Mouse (Mus musculus) midbrain, embryonic 13.5 days (tissue): ENCODE results near the gene Gm45623. TPM values are rescaled to one million over a fixed set of nuclear protein-coding genes. Genes with fewer than 3 reads are reported as not detected.

ENCODE experiments used
- ATAC-seq: fragments of 200-750 bp; cut with Nextera tagmentation; 2 replicates; pipeline ENCODE4 v1.8.0; 2017; ENCODE audit warnings: mild to moderate bottlenecking, moderate TSS enrichment, moderate library complexity
- H3K27ac ChIP-seq: fragments of 300-500 bp; sonication (generic); 2 replicates; pipeline ENCODE4 v1.5.1; 2015; ENCODE audit warnings: inconsistent platforms, mild to moderate bottlenecking, moderate library complexity
- H3K27me3 ChIP-seq: fragments of 300-500 bp; sonication (generic); 2 replicates; pipeline ENCODE4 v1.6.1; 2015; ENCODE audit warnings: mild to moderate bottlenecking, inconsistent platforms
- H3K36me3 ChIP-seq: fragments of 300-500 bp; sonication (generic); 2 replicates; pipeline ENCODE4 v1.6.1; 2015; ENCODE audit warnings: mild to moderate bottlenecking, inconsistent platforms
- H3K4me1 ChIP-seq: fragments of 300-500 bp; sonication (generic); replicated peaks from 2 replicates; pipeline ENCODE4 v1.6.1; 2015; ENCODE audit warnings: inconsistent platforms
- H3K4me2 ChIP-seq: fragments of 300-500 bp; sonication (generic); replicated peaks from 2 replicates; pipeline ENCODE4 v1.6.1; 2015; ENCODE audit warnings: moderate library complexity, mild to moderate bottlenecking, inconsistent platforms
- H3K4me3 ChIP-seq: fragments of 300-500 bp; sonication (generic); replicated peaks from 2 replicates; pipeline ENCODE4 v1.5.1; 2015; ENCODE audit warnings: mild to moderate bottlenecking, inconsistent platforms
- H3K9ac ChIP-seq: fragments of 300-500 bp; sonication (generic); replicated peaks from 2 replicates; pipeline ENCODE4 v1.6.1; 2015; ENCODE audit warnings: mild to moderate bottlenecking, inconsistent platforms
- H3K9me3 ChIP-seq: fragments of 300-500 bp; sonication (generic); 2 replicates; pipeline ENCODE4 v1.6.1; 2016; ENCODE audit warnings: mild to moderate bottlenecking, inconsistent platforms
- WGBS: fragments of 180-500 bp; shearing (Covaris S2); methylation state at CpG from one replicate; pipeline ENCODE4 v1.1.7; 2015; 5-methylcytosine and 5-hydroxymethylcytosine counted together
- polyA plus RNA-seq: library from polyadenylated mRNA; unstranded; fragments of >200 nt; fragmentation: Nextera tagmentation; extraction: Ambion mirVana; gene quantifications from 2 replicates; pipeline ENCODE4 v1.2.1, GENCODE M21; 2015

Gene Gm45623
- polyA plus RNA-seq, 1 experiment from 2014 or later: 0.74 TPM

- Histone ChIP-seq H3K4me1 (peaks cover 37% of the 10 kb centered on the region), H3K9me3 (no peaks in the 10 kb centered on the region), H3K27me3 (no peaks in the 10 kb centered on the region), H3K9ac (no peak overlapping the region), H3K27ac (peak overlapping the region; percentile 1; the same call in 1 of the 2 replicates), H3K36me3 (peaks cover 21% of the 10 kb centered on the region), H3K4me2 (no peak overlapping the region), H3K4me3 (no peak overlapping the region)
- ATAC-seq: no peak
- WGBS: 79% methylated on average over 2 of the region's 2 CpGs
Measured at GRCm38 (mm10) chr13:56710620-56711019, 43.0 kb downstream of the Gm45623 start.

- H3K27me3 ChIP-seq: no peaks in the 10 kb centered on the region
- no peak overlapping the region for H3K4me2 ChIP-seq
- WGBS: 83% methylated on average over 4 of the region's 4 CpGs
- peaks cover 54% of the 10 kb centered on the region for H3K4me1 ChIP-seq
- H3K9me3 ChIP-seq: no peaks in the 10 kb centered on the region
- no peak overlapping the region for H3K27ac ChIP-seq
- no peak for ATAC-seq
- H3K36me3 ChIP-seq: peaks cover 19% of the 10 kb centered on the region
- no peak overlapping the region for H3K9ac ChIP-seq
- H3K4me3 ChIP-seq: no peak overlapping the region
Measured at GRCm38 (mm10) chr13:56707606-56708005, 46.0 kb downstream of the Gm45623 start.

- H3K4me2 ChIP-seq: no peak overlapping the region
- peaks cover 58% of the 10 kb centered on the region for H3K4me1 ChIP-seq
- H3K9ac ChIP-seq: no peak overlapping the region
- H3K9me3 ChIP-seq: no peaks in the 10 kb centered on the region
- 96% methylated on average over 4 of the region's 4 CpGs for WGBS
- H3K36me3 ChIP-seq: peaks cover 14% of the 10 kb centered on the region
- H3K27ac ChIP-seq: no peak overlapping the region
- H3K4me3 ChIP-seq: no peak overlapping the region
- H3K27me3 ChIP-seq: no peaks in the 10 kb centered on the region
- ATAC-seq: no peak
Measured at GRCm38 (mm10) chr13:56707111-56707510, 46.5 kb downstream of the Gm45623 start.

- WGBS: 81% methylated on average over 2 of the region's 2 CpGs
- Histone ChIP-seq H3K27ac (no peak overlapping the region), H3K4me2 (peak overlapping the region; percentile 68), H3K9me3 (no peaks in the 10 kb centered on the region), H3K27me3 (no peaks in the 10 kb centered on the region), H3K9ac (peak overlapping the region; percentile 90; the same call in 1 of the 2 replicates), H3K36me3 (peaks cover 13% of the 10 kb centered on the region; the same call in 1 of the 2 replicates), H3K4me1 (peaks cover 52% of the 10 kb centered on the region), H3K4me3 (peak overlapping the region; percentile 77)
- no peak for ATAC-seq
Measured at GRCm38 (mm10) chr13:56704596-56704995, 49.0 kb downstream of the Gm45623 start.

GRCm38 (mm10) chr13:56703871-56704321, 49.7 kb downstream of the Gm45623 start:
- peak overlapping the region; percentile 68 for H3K4me2 ChIP-seq
- ATAC-seq: 0 out of 2 replicates have a peak, but pooled peaks have one; percentile 3
- H3K4me3 ChIP-seq: peak overlapping the region; percentile 77
- H3K4me1 ChIP-seq: peaks cover 48% of the 10 kb centered on the region
- peak overlapping the region; percentile 90 for H3K9ac ChIP-seq
- no peaks in the 10 kb centered on the region for H3K9me3 ChIP-seq
- H3K27me3 ChIP-seq: no peaks in the 10 kb centered on the region
- H3K36me3 ChIP-seq: 0 out of 2 replicates have a peak, but pooled peaks cover 8% of the 10 kb centered on the region
- 0% methylated on average over 11 of the region's 11 CpGs for WGBS
- peak overlapping the region; percentile 98 for H3K27ac ChIP-seq

GRCm38 (mm10) chr13:56703222-56703870, 50.3 kb downstream of the Gm45623 start:
- peak overlapping the region; percentile 77 for H3K4me3 ChIP-seq
- peaks cover 53% of the 10 kb centered on the region for H3K4me1 ChIP-seq
- H3K9me3 ChIP-seq: no peaks in the 10 kb centered on the region
- H3K9ac ChIP-seq: peak overlapping the region; percentile 90
- H3K27ac ChIP-seq: peak overlapping the region; percentile 98
- H3K27me3 ChIP-seq: no peaks in the 10 kb centered on the region
- peak; percentile 78 for ATAC-seq
- 0 out of 2 replicates have a peak, but pooled peaks cover 7% of the 10 kb centered on the region for H3K36me3 ChIP-seq
- peak overlapping the region; percentile 68 for H3K4me2 ChIP-seq
- whole genome bisulfite sequencing: under 1% methylated on average over 67 of the region's 80 CpGs

GRCm38 (mm10) chr13:56702469-56703221, 51.0 kb downstream of the Gm45623 start, which contains the start of gene Smad5:
Smad5 (plus strand) TSS chr13:56703010.
- H3K36me3 ChIP-seq: 0 out of 2 replicates have a peak, but pooled peaks cover 2% of the 10 kb centered on the region
- H3K9ac ChIP-seq: peak within 1 kb of the TSS; percentile 90
- 2% methylated on average over 39 of the region's 62 CpGs for WGBS

More at GRCm38 (mm10) chr13:56702469-56703221, 51.0 kb downstream of the Gm45623 start, which contains the start of gene Smad5:
- ATAC-seq: peak; percentile 92
- Histone ChIP-seq H3K4me2 (peak within 1 kb of the TSS; percentile 68), H3K9me3 (no peaks in the 10 kb centered on the region), H3K27ac (peak within 1 kb of the TSS; percentile 98), H3K4me3 (peak within 1 kb of the TSS; percentile 77), H3K4me1 (peaks cover 57% of the 10 kb centered on the region), H3K27me3 (no peaks in the 10 kb centered on the region)

Other genes starting within 250 kb of the Gm45623 start
- gene Fbxl21, start 231.4 kb downstream of the Gm45623 start, polyA plus RNA-seq: 2.5 and 2.6 TPM in 2 replicates
- not detected in 2 replicates for gene Lect2, start 205.3 kb downstream of the Gm45623 start, polyA plus RNA-seq
- gene Tgfbi, start 144.3 kb downstream of the Gm45623 start, polyA plus RNA-seq: 4.0 and 4.8 TPM in 2 replicates
- gene Smad5, start 50.8 kb downstream of the Gm45623 start, polyA plus RNA-seq: 24.8 and 26.5 TPM in 2 replicates
- 2.2 and 2.7 TPM in 2 replicates for gene Trpc7, start 142.2 kb upstream of the Gm45623 start, polyA plus RNA-seq